Mouse (Mus musculus) gastrocnemius, postnatal 4 days (tissue): ENCODE measurements around the gene Sub1. TPM values are rescaled to one million over a fixed set of nuclear protein-coding genes. Genes with fewer than 3 reads are reported as not detected.

Experiments used
- DNase-seq, 2 experiments: peaks; one replicate each; pipeline ENCODE4 v3.0.0; 2021 to 2022; ENCODE audit warnings: low spot score in 2 of 2, mixed read lengths in 2 of 2
- total RNA-seq, 2 experiments: library from RNA; stranded (reverse); gene quantifications; 2 replicates each; pipeline ENCODE4 v1.2.3; 2021

The Sub1 gene
- total RNA-seq, 2 experiments from 2014 or later, result 186 to 196 TPM

DNA sequence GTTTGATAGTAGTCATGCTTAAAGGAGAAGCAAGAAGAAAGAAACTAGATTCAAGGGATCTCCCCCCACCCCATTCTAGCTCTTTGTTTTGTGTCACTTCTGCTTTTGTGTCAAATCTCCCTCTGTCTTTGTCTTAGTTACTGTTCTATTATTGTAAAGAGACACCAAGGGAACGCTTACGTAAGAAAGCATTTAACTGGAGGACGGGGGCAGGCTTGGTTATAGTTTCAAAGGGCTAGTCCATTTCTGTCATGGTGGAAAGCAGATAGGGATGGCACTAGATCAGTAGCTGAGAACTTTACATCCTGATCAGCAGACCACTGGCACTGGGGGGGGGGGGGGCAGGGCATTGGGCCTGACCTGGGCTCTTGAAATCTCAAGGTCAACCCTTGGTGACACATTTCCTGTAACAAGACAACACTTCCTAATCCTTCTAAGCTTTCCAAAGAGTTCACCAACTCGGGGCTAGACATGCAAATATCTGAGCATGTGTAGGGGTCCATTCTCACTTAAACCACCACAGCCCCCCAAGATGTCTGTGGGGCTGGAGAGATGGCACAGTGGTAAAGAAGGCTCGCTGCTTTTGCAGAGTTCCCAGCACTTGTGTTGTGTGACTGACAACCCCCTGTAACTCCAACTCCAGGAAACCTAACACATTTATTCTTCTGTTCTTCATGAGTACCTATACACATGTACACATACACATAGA is 17.6 kb upstream of the Sub1 start:
- DNase-seq, result no peak

GRCm38 (mm10) chr15:12013532-12014196 is 16.9 kb upstream of the Sub1 start:
- DNase-seq, result no peak

- DNase-seq, result no peak
These were observed 13.8 kb upstream of the Sub1 start for GRCm38 (mm10) chr15:12010602-12011044.

GRCm38 (mm10) chr15:12009712-12010601 is 13.2 kb upstream of the Sub1 start:
- no peak for DNase-seq

DNA sequence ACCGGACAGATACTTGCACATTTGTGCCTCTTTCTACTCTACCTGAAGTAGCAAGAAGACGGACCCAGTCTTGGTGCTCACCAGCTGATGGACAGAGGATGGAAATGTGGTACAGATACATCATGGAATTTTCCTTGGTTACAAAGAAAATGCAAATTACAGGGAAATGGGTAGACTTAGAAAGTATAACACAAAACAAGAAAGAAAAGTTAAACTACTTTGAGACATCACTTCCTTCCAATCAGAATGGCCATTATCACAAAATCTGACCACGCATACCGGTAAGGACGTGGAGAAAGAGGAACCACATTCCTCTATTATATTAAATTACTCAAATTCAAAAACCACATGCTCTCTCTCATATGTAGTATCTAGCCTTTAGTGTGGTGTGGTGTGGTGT is 12.1 kb upstream of the Sub1 start:
- DNase-seq, result no peak

DNA sequence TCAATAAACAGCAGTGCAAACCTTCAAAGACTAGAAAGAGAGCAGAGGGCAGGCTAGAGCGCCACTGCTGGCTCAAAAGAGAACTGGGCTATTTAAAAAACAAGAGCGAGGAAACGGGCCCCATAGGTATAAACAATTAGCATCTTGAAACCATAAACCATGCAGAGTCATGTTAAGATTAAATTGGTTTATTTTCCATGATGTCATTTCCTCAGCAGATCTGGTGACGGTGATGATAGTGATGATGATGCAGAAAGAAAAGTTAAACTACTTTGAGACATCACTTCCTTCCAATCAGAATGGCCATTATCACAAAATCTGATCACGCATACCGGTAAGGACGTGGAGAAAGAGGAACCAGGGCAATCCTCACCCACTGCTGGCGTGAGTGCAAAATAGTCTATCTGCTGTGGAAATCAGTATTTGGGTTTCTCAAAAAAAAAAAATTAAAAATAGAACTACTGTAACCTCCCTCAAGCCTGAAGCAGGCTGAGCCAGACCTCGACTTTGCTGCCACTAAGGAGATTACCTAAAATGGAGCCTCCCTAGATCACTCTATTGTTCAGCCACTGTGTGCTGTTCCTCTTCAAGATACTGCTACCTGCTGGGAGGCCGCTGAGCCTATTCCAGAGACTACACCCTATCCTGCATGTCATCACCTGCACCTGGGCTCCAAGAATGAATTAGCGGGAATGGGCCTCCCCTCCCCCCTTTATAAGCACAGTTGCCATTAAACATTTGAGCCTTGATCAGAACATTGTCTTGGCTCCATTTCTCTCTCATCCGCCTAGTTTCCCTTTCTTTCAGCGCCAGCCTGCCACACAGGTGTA is 11.4 kb upstream of the Sub1 start:
- DNase-seq, result no peak

DNA sequence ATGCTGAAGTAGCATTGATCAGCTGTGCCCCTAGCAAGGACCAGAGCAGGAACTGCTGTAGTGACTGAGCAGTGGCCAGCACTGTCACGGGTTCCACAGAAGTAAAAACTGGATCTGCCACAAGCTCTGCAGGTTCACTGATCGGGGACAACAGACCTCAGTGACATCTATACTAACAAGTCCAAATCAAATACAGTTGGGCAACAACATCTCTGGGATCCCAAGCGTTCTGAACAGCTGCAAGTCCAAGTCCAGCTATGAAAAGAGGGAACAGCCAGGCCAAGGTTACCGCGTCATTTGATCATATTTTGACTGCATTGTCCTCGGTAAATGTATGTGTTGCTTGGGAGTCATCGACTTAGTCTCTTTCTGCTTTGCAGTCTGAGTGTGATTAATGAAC is 10.6 kb upstream of the Sub1 start:
- DNase-seq, result no peak

DNA sequence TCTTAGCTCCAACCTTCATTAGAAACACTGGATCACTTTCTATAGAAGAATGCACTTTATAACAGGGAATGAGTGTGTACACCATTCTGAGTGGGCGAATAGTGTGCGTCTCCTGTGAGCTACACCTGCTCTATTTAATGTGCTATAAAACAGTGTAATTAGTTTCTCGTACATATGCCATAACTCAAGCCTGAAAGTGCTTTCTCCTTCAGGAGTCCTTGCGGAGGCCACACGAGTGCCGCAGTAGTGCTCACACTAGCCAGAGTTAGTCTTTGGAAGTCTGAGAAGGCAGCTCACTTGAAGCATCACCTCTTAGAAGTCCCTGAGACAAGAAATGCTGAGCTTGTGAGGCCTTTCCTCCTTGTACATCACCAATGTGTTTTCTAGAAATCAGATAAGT is 9.4 kb upstream of the Sub1 start:
- no peak for DNase-seq

- peak; percentile 88 to 95 for DNase-seq
These were observed 975 bp downstream of the Sub1 start for GRCm38 (mm10) chr15:11995815-11996201.

GRCm38 (mm10) chr15:11994921-11995814 is 1.6 kb downstream of the Sub1 start:
- DNase-seq, result peak; percentile 63 to 75

DNA sequence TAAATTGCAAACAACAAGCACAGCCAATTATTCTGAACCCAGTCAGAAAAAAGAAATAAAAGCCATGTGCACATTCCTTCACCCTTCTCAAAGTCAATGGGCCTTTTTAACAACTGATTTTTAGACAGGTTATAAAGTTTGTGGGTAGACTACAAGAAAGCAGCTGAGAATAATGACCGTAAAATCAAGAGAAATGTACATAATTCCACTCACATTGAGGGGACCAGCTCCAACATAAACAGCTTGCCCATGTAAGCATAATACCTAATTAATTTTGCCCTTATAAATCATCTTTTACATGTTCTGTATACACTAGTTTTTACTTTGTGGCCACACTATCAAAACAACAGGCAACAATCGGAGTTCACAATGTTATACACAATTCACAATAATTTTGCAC is 2.8 kb downstream of the Sub1 start:
- no peak for DNase-seq

DNA sequence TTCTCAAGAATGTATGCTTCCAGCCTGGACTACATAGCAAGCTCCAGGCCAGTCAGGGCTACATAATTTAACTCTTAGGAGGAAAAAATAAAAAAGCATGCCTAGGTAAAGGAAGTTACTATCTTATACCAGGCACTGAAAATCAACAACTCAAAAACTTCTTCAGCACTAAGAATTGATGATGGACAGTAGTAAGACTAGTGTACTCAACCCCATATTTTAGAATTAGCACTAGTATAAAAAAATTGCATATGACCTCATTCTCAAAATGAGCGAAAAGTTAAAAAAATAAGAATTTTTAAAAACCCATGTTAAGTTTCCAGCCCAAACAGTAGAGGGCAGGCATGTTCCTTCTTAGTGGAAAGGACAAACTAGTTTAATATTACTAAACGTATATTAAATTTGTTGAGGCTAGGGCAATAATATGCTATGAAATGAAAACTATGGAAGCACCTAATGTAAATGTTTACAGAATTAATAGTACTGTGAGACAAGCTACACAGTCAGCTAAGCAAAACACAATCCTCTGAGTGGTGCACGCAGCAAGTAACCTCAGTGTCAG is 5.2 kb downstream of the Sub1 start:
- no peak for DNase-seq

GRCm38 (mm10) chr15:11988580-11988979 is 8.2 kb downstream of the Sub1 start:
- DNase-seq, result no peak

GRCm38 (mm10) chr15:11987892-11988291 is 8.9 kb downstream of the Sub1 start:
- no peak for DNase-seq

GRCm38 (mm10) chr15:11981985-11982384 is 14.8 kb downstream of the Sub1 start:
- DNase-seq, result no peak

DNA sequence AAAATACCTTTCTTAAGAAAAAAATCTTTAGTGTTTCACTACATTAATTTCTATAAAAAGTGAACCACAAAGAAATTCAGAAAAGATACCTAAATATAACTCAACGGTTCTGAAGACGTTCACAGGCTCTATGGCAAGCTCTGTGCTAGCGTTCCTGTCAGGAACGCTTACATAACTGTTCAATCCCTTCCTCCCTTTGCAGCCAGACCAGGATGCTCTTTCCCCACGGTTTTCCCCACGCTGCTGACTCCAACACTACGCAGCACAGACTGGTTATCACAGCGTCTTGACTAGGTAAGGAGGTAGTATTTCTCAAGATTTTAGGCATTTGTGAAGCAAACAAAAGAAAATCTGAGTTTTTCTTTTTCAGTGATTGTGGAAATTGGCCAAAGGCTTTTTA is 15.3 kb downstream of the Sub1 start:
- DNase-seq, result no peak

DNA sequence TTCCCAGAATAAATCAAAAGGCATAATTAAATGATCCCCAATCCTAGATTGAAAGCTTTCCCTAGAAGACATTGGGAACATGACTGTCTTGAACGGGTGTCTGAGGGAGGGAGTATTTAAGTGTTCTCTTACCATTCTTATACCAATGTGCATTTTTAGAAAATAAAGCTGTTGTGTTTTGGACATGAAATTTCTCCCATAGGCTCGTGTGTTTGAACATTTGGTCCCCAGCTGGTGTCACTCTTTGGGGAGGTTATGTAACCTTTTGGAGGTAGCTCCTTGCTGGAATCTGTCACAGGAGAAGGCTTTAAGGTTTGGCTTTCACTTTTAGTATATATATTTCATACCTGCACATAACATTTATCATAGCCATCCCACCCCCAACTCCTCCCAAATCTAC is 18.6 kb downstream of the Sub1 start:
- no peak for DNase-seq

DNA sequence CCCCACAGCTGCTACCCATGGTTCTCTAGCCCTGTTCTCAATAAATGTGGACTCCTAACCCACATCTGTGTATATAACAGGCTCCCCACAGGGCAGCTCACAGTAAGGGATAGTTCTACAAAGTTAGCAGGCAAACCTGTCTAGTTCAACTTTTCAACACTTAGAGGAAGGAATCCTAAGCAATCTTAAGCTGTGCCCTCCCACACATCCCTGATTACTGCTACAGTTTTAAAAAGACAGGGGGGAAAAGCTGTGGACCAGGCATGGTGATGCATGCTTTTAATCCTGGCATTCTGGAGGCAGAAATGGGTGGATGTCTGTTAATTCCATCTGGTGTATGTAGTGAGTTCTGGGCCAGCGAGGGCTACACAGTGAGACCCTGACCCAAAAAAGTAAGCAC is 19.7 kb downstream of the Sub1 start:
- DNase-seq, result no peak

DNA sequence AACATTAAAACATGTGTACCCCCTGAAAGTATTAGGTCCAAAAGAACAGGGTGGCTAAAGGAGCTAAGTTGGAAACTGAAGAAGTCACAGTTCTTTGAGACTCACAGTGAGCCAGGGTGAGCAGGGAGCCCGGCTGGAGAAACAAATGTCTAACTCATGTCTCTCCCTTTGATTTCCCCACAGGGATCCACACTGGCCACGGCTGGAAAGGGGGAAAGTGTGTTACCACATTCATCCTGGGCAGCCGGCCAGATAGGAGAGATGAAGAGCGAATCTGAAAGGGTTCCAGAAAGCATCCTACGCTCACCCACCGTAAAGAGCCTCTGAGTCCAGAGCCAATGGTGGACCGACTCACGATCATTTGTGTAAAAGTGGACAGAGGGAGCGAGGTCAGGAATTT is 20.9 kb downstream of the Sub1 start:
- DNase-seq, result peak; percentile 39 to 54
